Mouse (Mus musculus) ES-Bruce4 (cell line): ENCODE data around the gene Gm10401.

Experiments
- CTCF ChIP-seq: IDR thresholded peaks from one replicate; pipeline ENCODE4 v1.8.1; 2011; ENCODE audit warnings: low read depth, low read length
- EP300 ChIP-seq: IDR thresholded peaks from 2 replicates; pipeline ENCODE4 v1.6.1; 2011; ENCODE audit warnings: low read depth, low read length; ENCODE audit not compliant: insufficient read depth
- POLR2A ChIP-seq: IDR thresholded peaks from one replicate; pipeline ENCODE4 v1.8.1; 2011; ENCODE audit warnings: low read length; ENCODE audit not compliant: insufficient read depth

GRCm38 (mm10) chr5:115113244-115113643 lies 15.1 kb upstream of the Gm10401 start:
- TF ChIP-seq CTCF: no peak
- TF ChIP-seq POLR2A: no peak
- TF ChIP-seq EP300: no peak
